Mouse (Mus musculus) hindbrain, postnatal 0 days (tissue): ENCODE measurements at regions not wholly inside any gene's neighbourhood (a gene's known extent, or its start where the extent isn't known, plus 50 kb on each side); places are given as distances from the start of the nearest gene placed in this dataset.

ENCODE experiments used
- ATAC-seq: fragments of 200-750 bp; cut with Nextera tagmentation; 2 replicates; pipeline ENCODE4 v1.8.0; 2017; ENCODE audit warnings: mild to moderate bottlenecking, moderate TSS enrichment, moderate library complexity
- DNase-seq: peaks from one replicate; pipeline ENCODE4 v3.0.0-alpha.2; 2015; ENCODE audit warnings: low spot score
- H3K27ac ChIP-seq: fragments of 300-500 bp; sonication (generic); 2 replicates; pipeline ENCODE4 v1.5.1; 2014; ENCODE audit warnings: mild to moderate bottlenecking
- H3K27me3 ChIP-seq: fragments of 300-500 bp; sonication (generic); 2 replicates; pipeline ENCODE4 v1.6.1; 2014; ENCODE audit warnings: low read length, mixed read lengths; ENCODE audit not compliant: insufficient read depth
- H3K36me3 ChIP-seq: fragments of 300-500 bp; sonication (generic); 2 replicates; pipeline ENCODE4 v1.6.1; 2014; ENCODE audit warnings: low read length, mixed read lengths; ENCODE audit not compliant: insufficient read depth
- H3K4me1 ChIP-seq: fragments of 300-500 bp; sonication (generic); 2 replicates; pipeline ENCODE4 v1.6.1; 2014; ENCODE audit warnings: antibody characterized with exemption, low read length, mixed read lengths; ENCODE audit not compliant: insufficient read depth
- H3K4me2 ChIP-seq: fragments of 300-500 bp; sonication (generic); 2 replicates; pipeline ENCODE4 v1.6.1; 2014; ENCODE audit warnings: low read depth, mild to moderate bottlenecking, low read length, moderate library complexity, mixed read lengths
- H3K4me3 ChIP-seq: fragments of 300-500 bp; sonication (generic); 2 replicates; pipeline ENCODE4 v1.5.1; 2014; ENCODE audit warnings: low read length
- H3K9ac ChIP-seq: fragments of 300-500 bp; sonication (generic); replicated peaks from 2 replicates; pipeline ENCODE4 v1.6.1; 2014; ENCODE audit warnings: mild to moderate bottlenecking, low read length, moderate library complexity, mixed read lengths
- H3K9me3 ChIP-seq: fragments of 300-500 bp; sonication (generic); 2 replicates; pipeline ENCODE4 v1.6.1; 2016; ENCODE audit warnings: low read length, mixed read lengths
- CTCF ChIP-seq: IDR thresholded peaks from 2 replicates; pipeline ENCODE4 v1.5.1; 2016; ENCODE audit warnings: antibody characterized with exemption, control low read depth, low read depth
- WGBS: fragments of 180-500 bp; shearing (Covaris S2); extraction: QIAGEN DNeasy Blood & Tissue Kit; methylation state at CpG from one replicate; pipeline ENCODE4 v1.1.7; 2014; 5-methylcytosine and 5-hydroxymethylcytosine counted together

GRCm38 (mm10) chr13:52403805-52404204 is 127.3 kb downstream of the Diras2 start:
- no peak overlapping the region for H3K27ac ChIP-seq
- TF ChIP-seq CTCF, result no peak
- WGBS, result 78% methylated on average over 3 of the region's 3 CpGs
- H3K9ac ChIP-seq, result no peak overlapping the region
- no peak for ATAC-seq
- no peaks in the 10 kb centered on the region for H3K27me3 ChIP-seq
- no peak overlapping the region for H3K4me3 ChIP-seq
- H3K4me2 ChIP-seq, result no peak overlapping the region
- H3K9me3 ChIP-seq, result no peaks in the 10 kb centered on the region
- no peaks in the 10 kb centered on the region for H3K4me1 ChIP-seq
- no peak for DNase-seq
- no peaks in the 10 kb centered on the region for H3K36me3 ChIP-seq

GRCm38 (mm10) chr13:52416301-52416700 is 114.8 kb downstream of the Diras2 start:
- peak; percentile 56 for DNase-seq
- H3K27me3 ChIP-seq, result no peaks in the 10 kb centered on the region
- 43% methylated on average over 1 of the region's 1 CpGs for WGBS

DNA sequence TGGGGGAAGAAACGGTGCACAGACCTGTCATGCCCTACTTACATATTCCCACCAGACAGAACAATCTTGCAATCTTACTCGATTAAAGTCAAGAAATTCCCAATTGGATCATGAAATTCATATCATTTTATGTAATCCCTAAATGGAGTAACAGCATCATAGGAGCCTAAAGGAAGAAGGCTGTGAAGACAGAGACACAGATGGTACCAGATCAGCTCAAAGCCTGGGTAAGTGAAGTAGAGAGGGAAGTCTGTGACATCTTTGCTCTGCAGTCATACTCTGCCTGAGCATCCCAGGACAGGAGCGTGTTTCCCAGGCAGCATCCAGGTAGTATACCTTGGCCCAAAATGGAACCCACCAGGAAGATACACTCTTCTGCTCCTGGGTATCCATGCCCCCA is 108.6 kb downstream of the Diras2 start:
- no peak for TF ChIP-seq CTCF
- WGBS, result 85% methylated on average over 3 of the region's 3 CpGs
- no peak overlapping the region for H3K4me2 ChIP-seq
- H3K27me3 ChIP-seq, result no peaks in the 10 kb centered on the region
- no peak overlapping the region for H3K27ac ChIP-seq
- no peak overlapping the region for H3K4me3 ChIP-seq
- no peaks in the 10 kb centered on the region for H3K9me3 ChIP-seq
- H3K36me3 ChIP-seq, result no peaks in the 10 kb centered on the region
- no peak for ATAC-seq
- no peak overlapping the region for H3K9ac ChIP-seq
- no peak for DNase-seq
- H3K4me1 ChIP-seq, result no peaks in the 10 kb centered on the region

More at GRCm38 (mm10) chr13:52416301-52416700, 114.8 kb downstream of the Diras2 start:
- no peaks in the 10 kb centered on the region for H3K36me3 ChIP-seq
- H3K9ac ChIP-seq, result no peak overlapping the region
- 0 out of 2 replicates have a peak, but pooled peaks have one; percentile 35 for ATAC-seq
- no peak overlapping the region for H3K27ac ChIP-seq
- H3K4me2 ChIP-seq, result no peak overlapping the region
- no peaks in the 10 kb centered on the region for H3K4me1 ChIP-seq
- no peak overlapping the region for H3K4me3 ChIP-seq
- no peak for TF ChIP-seq CTCF
- H3K9me3 ChIP-seq, result 0 out of 2 replicates have a peak, but pooled peaks cover 5% of the 10 kb centered on the region

- Histone ChIP-seq H3K4me2 (no peak overlapping the region), H3K27ac (no peak overlapping the region), H3K4me3 (no peak overlapping the region), H3K9me3 (no peaks in the 10 kb centered on the region), H3K4me1 (no peaks in the 10 kb centered on the region), H3K9ac (no peak overlapping the region), H3K27me3 (no peaks in the 10 kb centered on the region), H3K36me3 (no peaks in the 10 kb centered on the region)
- DNase-seq, result no peak
- WGBS, result 65% methylated on average over 5 of the region's 5 CpGs
- no peak for TF ChIP-seq CTCF
- ATAC-seq, result no peak
Observed at GRCm38 (mm10) chr13:52428527-52428926, 102.6 kb downstream of the Diras2 start.

- H3K27ac ChIP-seq, result no peak overlapping the region
- H3K36me3 ChIP-seq, result no peaks in the 10 kb centered on the region
- 84% methylated on average over 8 of the region's 8 CpGs for WGBS
- H3K9ac ChIP-seq, result no peak overlapping the region
- H3K9me3 ChIP-seq, result no peaks in the 10 kb centered on the region
- no peak for TF ChIP-seq CTCF
- no peaks in the 10 kb centered on the region for H3K27me3 ChIP-seq
- DNase-seq (no peak), ATAC-seq (no peak)
- H3K4me1 ChIP-seq, result no peaks in the 10 kb centered on the region
- H3K4me2 ChIP-seq, result no peak overlapping the region
- H3K4me3 ChIP-seq, result no peak overlapping the region
Observed at GRCm38 (mm10) chr13:52436756-52437155, 94.3 kb downstream of the Diras2 start.

GRCm38 (mm10) chr13:52445513-52445912 is 85.6 kb downstream of the Diras2 start:
- Histone ChIP-seq H3K27me3 (no peaks in the 10 kb centered on the region), H3K9me3 (no peaks in the 10 kb centered on the region), H3K4me2 (no peak overlapping the region), H3K36me3 (no peaks in the 10 kb centered on the region), H3K4me3 (no peak overlapping the region), H3K4me1 (no peaks in the 10 kb centered on the region), H3K27ac (no peak overlapping the region), H3K9ac (no peak overlapping the region)
- WGBS, result 86% methylated on average over 10 of the region's 10 CpGs
- TF ChIP-seq CTCF, result no peak
- no peak for ATAC-seq
- no peak for DNase-seq

- H3K9me3 ChIP-seq, result no peaks in the 10 kb centered on the region
- TF ChIP-seq CTCF, result no peak
- H3K27ac ChIP-seq, result no peak overlapping the region
- peaks cover 7% of the 10 kb centered on the region; the same call in 1 of the 2 replicates for H3K4me1 ChIP-seq
- ATAC-seq, result no peak
- no peaks in the 10 kb centered on the region for H3K27me3 ChIP-seq
- H3K9ac ChIP-seq, result no peak overlapping the region
- H3K4me3 ChIP-seq, result no peak overlapping the region
- no peak overlapping the region for H3K4me2 ChIP-seq
- WGBS, result 84% methylated on average over 11 of the region's 11 CpGs
- DNase-seq, result no peak
- H3K36me3 ChIP-seq, result no peaks in the 10 kb centered on the region
Observed at GRCm38 (mm10) chr13:52448902-52449301, 82.2 kb downstream of the Diras2 start.
